ENCODE assay signal across 21 mouse cellular contexts in genomic region chr15:83550137-83550536, GRCm38 (mm10). TPM values are rescaled to one million over a fixed set of nuclear protein-coding genes. Genes with fewer than 3 reads are reported as not detected.
DNase-seq lines count a peak whose midpoint lies in the region; TF ChIP-seq lines count a peak whose summit lies in the region.
"Had no signal": no experiment of that assay in that cellular context is flagged by ENCODE, and none has a peak within 500 bp of the region (broad histone marks: within the 10 kb centered on the region; RNA-seq: fewer than 3 reads in every experiment).

No protein-coding gene starts in this region.

- DNase-seq in cerebellum, postnatal 10 days: peak; percentile 17 to 34
- no peak for DNase-seq in cerebellum, postnatal 4 days (ENCODE audit: low spot score in 2 of 2)
- peak; percentile 58 for DNase-seq in gastrocnemius, adult 2 months
- no peak for DNase-seq in gastrocnemius, postnatal 10 days
- peak in 1 of 2 experiments; percentile 24 for DNase-seq in layer of hippocampus, adult 2 months (ENCODE audit: low spot score in 2 of 2)
- no peak for DNase-seq in layer of hippocampus, adult 11-12 months (ENCODE audit: low spot score)
- peak; percentile 15 for DNase-seq in brain, adult 2 months (ENCODE audit: low read depth, low spot score)
- DNase-seq in left cerebral cortex, adult 18-20 months (ENCODE audit: low spot score in 2 of 2): no peak
- DNase-seq: adrenal gland, adult 8-10 months; adrenal gland, postnatal 36 days; B cell, adult 2 months; cerebellum, adult 18-20 months; cerebellum, adult 9-11 months; forebrain, postnatal 0 days had no signal

- intact Hi-C loops in gastrocnemius, adult 2 months (cut with DNase I): no loop called here

- no peak overlapping the region for H3K4me3 ChIP-seq in gastrocnemius, adult 2 months
- no peak overlapping the region for H3K4me3 ChIP-seq in layer of hippocampus, adult 2 months
- H3K4me3 ChIP-seq: embryonic facial prominence, embryonic 13.5 days; forebrain, embryonic 13.5 days; heart, adult 2 months; heart, embryonic 12.5 days; hindbrain, embryonic 10.5 days had no signal

- TF ChIP-seq CTCF in gastrocnemius, adult 2 months (IDR thresholded peaks at IDR 0.05): no peak
- TF ChIP-seq CTCF in layer of hippocampus, adult 2 months (conservative IDR thresholded peaks at IDR 0.05): no peak

- peak overlapping the region; percentile 63 for H3K27ac ChIP-seq in gastrocnemius, adult 2 months
- 0 out of 2 replicates have a peak overlapping the region, but pooled peaks have one; percentile 32 for H3K27ac ChIP-seq in layer of hippocampus, adult 2 months
- H3K27ac ChIP-seq: embryonic facial prominence, embryonic 13.5 days; forebrain, embryonic 13.5 days; heart, adult 2 months; hindbrain, embryonic 10.5 days; hindbrain, embryonic 14.5 days had no signal

RNA-seq across cellular contexts. Expression of gene Tspo, which starts 13.3 kb away (rescaled TPM):
- 10 to 100 TPM; 22.2 to 22.7 TPM for total RNA-seq in gastrocnemius, adult 2 months (2021)
- 10 to 100 TPM; 30.3 to 33.8 TPM for total RNA-seq in gastrocnemius, postnatal 10 days (2021)
- total RNA-seq in layer of hippocampus, adult 2 months (2021): 1 to 10 TPM; 5.4 to 6.1 TPM
- total RNA-seq in left cerebral cortex, adult 18-20 months (2021): 10 to 100 TPM in 1 of 2 experiments, 1 to 10 TPM in 1; 7.9 to 10.6 TPM

RNA-seq across cellular contexts. Expression of gene Mcat, which starts 13.4 kb away (rescaled TPM):
- total RNA-seq in gastrocnemius, adult 2 months (2021): 10 to 100 TPM; 18.6 to 23.8 TPM
- 10 to 100 TPM; 22.7 to 29.3 TPM for total RNA-seq in gastrocnemius, postnatal 10 days (2021)
- 10 to 100 TPM; 24.2 to 28.7 TPM for total RNA-seq in layer of hippocampus, adult 2 months (2021)
- 10 to 100 TPM; 17.9 to 26.0 TPM for total RNA-seq in left cerebral cortex, adult 18-20 months (2021)

RNA-seq across cellular contexts. Expression of gene Bik, which starts 23.5 kb away (rescaled TPM):
- total RNA-seq in gastrocnemius, adult 2 months (2021): 1 to 10 TPM in 1 of 2 experiments, under 1 TPM in 1; 0.50 to 1.2 TPM
- 1 to 10 TPM; 2.0 to 3.3 TPM for total RNA-seq in gastrocnemius, postnatal 10 days (2021)
- total RNA-seq in layer of hippocampus, adult 2 months (2021): not detected
- not detected for total RNA-seq in left cerebral cortex, adult 18-20 months (2021)
- total RNA-seq: forebrain, postnatal 0 days; G1E had no signal

RNA-seq across cellular contexts. Expression of gene Ttll1, which starts 39.4 kb away (rescaled TPM):
- total RNA-seq in gastrocnemius, adult 2 months (2021): 1 to 10 TPM; 2.5 to 3.8 TPM
- 1 to 10 TPM; 5.2 to 6.3 TPM for total RNA-seq in gastrocnemius, postnatal 10 days (2021)
- total RNA-seq in layer of hippocampus, adult 2 months (2021): 10 to 100 TPM; 34.5 to 36.6 TPM
- total RNA-seq in left cerebral cortex, adult 18-20 months (2021): 10 to 100 TPM; 53.3 to 53.9 TPM

RNA-seq across cellular contexts. Expression of gene Ttll12, which starts 44.8 kb away (rescaled TPM):
- total RNA-seq in gastrocnemius, adult 2 months (2021): 1 to 10 TPM; 3.4 to 4.9 TPM
- total RNA-seq in gastrocnemius, postnatal 10 days (2021): 10 to 100 TPM in 1 of 2 experiments, 1 to 10 TPM in 1; 9.4 to 13.0 TPM
- 10 to 100 TPM; 10.3 to 11.2 TPM for total RNA-seq in layer of hippocampus, adult 2 months (2021)
- 10 to 100 TPM; 11.2 to 12.4 TPM for total RNA-seq in left cerebral cortex, adult 18-20 months (2021)

Comparison
In these comparisons a context has a peak if more than half of its experiments do, and no peak if none do; other contexts are left out.
1. DNase-seq: peak in cerebellum, postnatal 10 days (2 of 2), gastrocnemius, adult 2 months (single experiment) and brain, adult 2 months (single experiment); none in cerebellum, postnatal 4 days (0 of 2), gastrocnemius, postnatal 10 days (single experiment), layer of hippocampus, adult 11-12 months (single experiment) and left cerebral cortex, adult 18-20 months (0 of 2).